Mouse (Mus musculus) forebrain, embryonic 10.5 days (tissue): ENCODE measurements around the gene Plxna4. TPM values are rescaled to one million over a fixed set of nuclear protein-coding genes. Genes with fewer than 3 reads are reported as not detected.

Experiments used
- DNase-seq: peaks from one replicate; pipeline ENCODE4 v3.0.0-alpha.2; 2017; ENCODE audit warnings: low spot score; ENCODE audit errors: extremely low spot score
- H3K27ac ChIP-seq: fragments of 300-500 bp; sonication (generic); 2 replicates; pipeline ENCODE4 v1.5.1; 2016; ENCODE audit warnings: mild to moderate bottlenecking
- H3K27me3 ChIP-seq: fragments of 300-500 bp; sonication (generic); 2 replicates; pipeline ENCODE4 v1.6.1; 2016; ENCODE audit warnings: mild to moderate bottlenecking; ENCODE audit not compliant: poor library complexity, severe bottlenecking
- H3K36me3 ChIP-seq: fragments of 300-500 bp; sonication (generic); replicated peaks from 2 replicates; pipeline ENCODE4 v1.6.1; 2016; ENCODE audit warnings: mild to moderate bottlenecking, moderate library complexity
- H3K4me1 ChIP-seq: fragments of 300-500 bp; sonication (generic); 2 replicates; pipeline ENCODE4 v1.6.1; 2016
- H3K4me3 ChIP-seq: fragments of 300-500 bp; sonication (generic); 2 replicates; pipeline ENCODE4 v1.5.1; 2016; ENCODE audit warnings: mild to moderate bottlenecking, moderate library complexity
- H3K9me3 ChIP-seq: fragments of 300-500 bp; sonication (generic); 2 replicates; pipeline ENCODE4 v1.6.1; 2016; ENCODE audit warnings: mild to moderate bottlenecking, moderate library complexity
- WGBS: fragments of 180-500 bp; shearing (Covaris S2); methylation state at CpG from one replicate; pipeline ENCODE4 v1.1.7; 2016; 5-methylcytosine and 5-hydroxymethylcytosine counted together
- polyA plus RNA-seq: library from polyadenylated mRNA; unstranded; fragments of >200 nt; fragmentation: Nextera tagmentation; extraction: Ambion mirVana; gene quantifications from 2 replicates; pipeline ENCODE4 v1.2.1, GENCODE M21; 2016

The Plxna4 gene
- polyA plus RNA-seq, 1 experiment from 2014 or later = 1.2 TPM

- Histone ChIP-seq H3K9me3 (no peaks in the 10 kb centered on the region), H3K4me3 (no peak overlapping the region), H3K36me3 (no peaks in the 10 kb centered on the region), H3K4me1 (no peaks in the 10 kb centered on the region), H3K27ac (no peak overlapping the region), H3K27me3 (no peaks in the 10 kb centered on the region)
- WGBS = 84% methylated on average over 3 of the region's 3 CpGs
- no peak for DNase-seq
These were observed 448.5 kb downstream of the Plxna4 start for GRCm38 (mm10) chr6:32139537-32139936.

GRCm38 (mm10) chr6:32126914-32127313, 461.1 kb downstream of the Plxna4 start:
- Histone ChIP-seq H3K4me3 (no peak overlapping the region), H3K27ac (no peak overlapping the region), H3K36me3 (no peaks in the 10 kb centered on the region), H3K27me3 (no peaks in the 10 kb centered on the region), H3K4me1 (no peaks in the 10 kb centered on the region), H3K9me3 (no peaks in the 10 kb centered on the region)
- WGBS = 82% methylated on average over 6 of the region's 6 CpGs
- no peak for DNase-seq

DNA sequence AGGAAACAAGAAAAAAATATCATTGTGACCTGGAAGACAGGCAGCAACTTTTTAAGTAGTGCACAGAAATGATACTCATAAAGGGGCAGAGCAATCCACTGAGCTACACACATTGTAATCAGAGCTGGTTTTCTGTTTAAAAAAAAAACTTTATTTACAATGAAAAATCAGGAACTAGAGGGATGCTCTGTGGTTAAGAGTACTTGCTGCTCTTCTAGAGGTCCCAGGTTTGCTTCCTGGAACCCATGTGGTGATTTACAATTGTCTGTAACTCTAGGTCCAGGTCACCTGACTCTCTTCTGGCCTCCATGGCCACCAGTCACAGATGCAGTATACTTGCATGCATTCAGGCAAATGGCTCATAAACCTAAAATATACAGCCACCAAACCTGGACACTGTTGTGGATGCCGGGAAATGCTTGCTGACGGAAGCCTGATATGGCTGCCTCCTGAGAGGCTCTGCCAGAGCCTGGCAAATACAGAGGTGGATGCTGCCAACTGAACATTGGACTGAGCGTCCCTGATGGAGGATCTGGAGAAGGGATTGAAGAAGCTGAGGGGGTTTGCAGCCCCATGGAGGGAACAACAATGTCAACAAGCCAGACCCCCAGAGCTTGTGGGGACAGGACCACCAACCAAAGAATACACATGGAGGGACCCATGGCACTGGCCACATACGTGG, 465.3 kb downstream of the Plxna4 start:
- Histone ChIP-seq H3K27ac (no peak overlapping the region), H3K4me1 (no peaks in the 10 kb centered on the region), H3K27me3 (no peaks in the 10 kb centered on the region), H3K36me3 (no peaks in the 10 kb centered on the region), H3K4me3 (no peak overlapping the region), H3K9me3 (no peaks in the 10 kb centered on the region)
- DNase-seq = no peak
- WGBS = 91% methylated on average over 4 of the region's 4 CpGs

- Histone ChIP-seq H3K4me3 (no peak overlapping the region), H3K27me3 (no peaks in the 10 kb centered on the region), H3K27ac (no peak overlapping the region), H3K36me3 (no peaks in the 10 kb centered on the region), H3K4me1 (no peaks in the 10 kb centered on the region), H3K9me3 (no peaks in the 10 kb centered on the region)
- no peak for DNase-seq
- WGBS = 67% methylated on average over 1 of the region's 1 CpGs
These were observed 467.1 kb downstream of the Plxna4 start for GRCm38 (mm10) chr6:32120931-32121330.

GRCm38 (mm10) chr6:32109207-32109606, 478.8 kb downstream of the Plxna4 start:
- no peaks in the 10 kb centered on the region for H3K9me3 ChIP-seq
- no peak overlapping the region for H3K4me3 ChIP-seq
- no peaks in the 10 kb centered on the region for H3K27me3 ChIP-seq
- H3K4me1 ChIP-seq = peaks cover 15% of the 10 kb centered on the region
- 59% methylated on average over 2 of the region's 2 CpGs for WGBS
- H3K36me3 ChIP-seq = no peaks in the 10 kb centered on the region
- DNase-seq = no peak
- H3K27ac ChIP-seq = no peak overlapping the region

DNA sequence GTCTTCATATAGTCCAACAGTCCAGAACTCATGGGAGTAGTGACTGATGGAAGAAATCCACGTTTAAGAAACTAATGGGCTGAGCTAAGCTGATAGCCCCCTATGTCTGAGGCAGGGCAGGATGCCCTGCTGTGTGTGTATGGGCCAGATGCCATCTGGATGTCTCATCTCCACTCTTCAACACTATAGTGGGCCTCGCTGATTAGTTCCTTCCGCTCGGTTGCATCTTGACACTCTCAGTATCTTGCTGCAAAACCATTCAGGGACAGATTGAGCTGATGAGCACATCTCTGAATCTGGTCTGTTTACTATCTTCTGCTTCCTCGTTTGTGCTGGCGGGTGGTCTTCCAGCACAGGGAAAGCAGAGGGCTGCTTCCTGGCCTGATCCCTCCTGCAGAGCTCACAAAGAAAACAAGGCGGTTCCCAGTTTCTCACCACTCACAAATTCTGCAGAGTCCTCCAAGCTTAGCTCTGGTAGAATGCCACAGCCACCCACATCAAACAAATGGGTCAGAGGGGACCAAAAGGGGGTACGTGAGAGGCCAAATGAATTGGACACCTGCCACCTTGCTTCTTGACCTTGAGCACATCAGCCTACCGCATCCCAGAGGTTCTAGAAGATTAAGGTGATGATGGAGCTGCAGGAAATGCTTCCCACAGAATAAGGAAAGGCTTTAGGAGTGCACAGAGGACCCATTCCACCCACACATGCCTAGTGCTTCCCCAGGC, 482.3 kb downstream of the Plxna4 start:
- DNase-seq = no peak
- 58% methylated on average over 9 of the region's 9 CpGs for WGBS

More for the DNA sequence above, 482.3 kb downstream of the Plxna4 start:
- Histone ChIP-seq H3K9me3 (no peaks in the 10 kb centered on the region), H3K27me3 (no peaks in the 10 kb centered on the region), H3K4me1 (peaks cover 9% of the 10 kb centered on the region), H3K4me3 (no peak overlapping the region), H3K36me3 (no peaks in the 10 kb centered on the region), H3K27ac (no peak overlapping the region)
